Mouse (Mus musculus) small intestine, adult 2 months (tissue): ENCODE results near the gene Sytl1. TPM values are rescaled to one million over a fixed set of nuclear protein-coding genes. Genes with fewer than 3 reads are reported as not detected.

ENCODE experiments used
- H3K27ac ChIP-seq: fragments of 200-500 bp; 2 replicates; pipeline ENCODE4 v1.5.1; 2012; ENCODE audit warnings: low read depth, low read length, control low read depth, inconsistent platforms; ENCODE audit not compliant: insufficient read depth
- H3K27me3 ChIP-seq: fragments of 200-500 bp; 2 replicates; pipeline ENCODE4 v1.6.1; 2012; ENCODE audit warnings: mild to moderate bottlenecking, moderate library complexity, low read length, inconsistent platforms; ENCODE audit not compliant: control insufficient read depth, insufficient read depth
- H3K36me3 ChIP-seq: fragments of 200-500 bp; 2 replicates; pipeline ENCODE4 v1.6.1; 2012; ENCODE audit warnings: mild to moderate bottlenecking, low read length, control low read depth, inconsistent platforms; ENCODE audit not compliant: control insufficient read depth, insufficient read depth
- H3K4me1 ChIP-seq: fragments of 200-500 bp; 2 replicates; pipeline ENCODE4 v1.6.1; 2012; ENCODE audit warnings: low read length, inconsistent platforms, mixed read lengths; ENCODE audit not compliant: control insufficient read depth, insufficient read depth, insufficient read length
- H3K4me3 ChIP-seq: fragments of 200-500 bp; 2 replicates; pipeline ENCODE4 v1.5.1; 2012; ENCODE audit warnings: low read depth, mild to moderate bottlenecking, control low read depth, inconsistent platforms, low read length, moderate library complexity
- CTCF ChIP-seq: fragments of 200-500 bp; IDR thresholded peaks from 2 replicates; pipeline ENCODE4 v1.5.1; 2012; ENCODE audit warnings: low read depth, mild to moderate bottlenecking, control low read depth, inconsistent platforms, low read length, moderate library complexity, mixed read lengths; ENCODE audit not compliant: insufficient replicate concordance, insufficient read length; ENCODE audit errors: extremely low read depth
- POLR2A ChIP-seq: fragments of 200-500 bp; IDR thresholded peaks from 2 replicates; pipeline ENCODE4 v1.6.1; 2012; ENCODE audit warnings: low read depth, mild to moderate bottlenecking, control low read depth, inconsistent platforms, low read length, moderate library complexity
- WGBS: fragments of 180-500 bp; shearing (Covaris S2); methylation state at CpG from one replicate; pipeline ENCODE4 v1.1.7; 2018; 5-methylcytosine and 5-hydroxymethylcytosine counted together
- polyA plus RNA-seq: library from polyadenylated mRNA; depleted of rRNA; stranded (reverse); fragments of >200 nt; gene quantifications from 2 replicates; pipeline ENCODE4 v1.2.3, GENCODE M21; 2012

The Sytl1 gene
- polyA plus RNA-seq, 1 experiment: 10.9 TPM

DNA sequence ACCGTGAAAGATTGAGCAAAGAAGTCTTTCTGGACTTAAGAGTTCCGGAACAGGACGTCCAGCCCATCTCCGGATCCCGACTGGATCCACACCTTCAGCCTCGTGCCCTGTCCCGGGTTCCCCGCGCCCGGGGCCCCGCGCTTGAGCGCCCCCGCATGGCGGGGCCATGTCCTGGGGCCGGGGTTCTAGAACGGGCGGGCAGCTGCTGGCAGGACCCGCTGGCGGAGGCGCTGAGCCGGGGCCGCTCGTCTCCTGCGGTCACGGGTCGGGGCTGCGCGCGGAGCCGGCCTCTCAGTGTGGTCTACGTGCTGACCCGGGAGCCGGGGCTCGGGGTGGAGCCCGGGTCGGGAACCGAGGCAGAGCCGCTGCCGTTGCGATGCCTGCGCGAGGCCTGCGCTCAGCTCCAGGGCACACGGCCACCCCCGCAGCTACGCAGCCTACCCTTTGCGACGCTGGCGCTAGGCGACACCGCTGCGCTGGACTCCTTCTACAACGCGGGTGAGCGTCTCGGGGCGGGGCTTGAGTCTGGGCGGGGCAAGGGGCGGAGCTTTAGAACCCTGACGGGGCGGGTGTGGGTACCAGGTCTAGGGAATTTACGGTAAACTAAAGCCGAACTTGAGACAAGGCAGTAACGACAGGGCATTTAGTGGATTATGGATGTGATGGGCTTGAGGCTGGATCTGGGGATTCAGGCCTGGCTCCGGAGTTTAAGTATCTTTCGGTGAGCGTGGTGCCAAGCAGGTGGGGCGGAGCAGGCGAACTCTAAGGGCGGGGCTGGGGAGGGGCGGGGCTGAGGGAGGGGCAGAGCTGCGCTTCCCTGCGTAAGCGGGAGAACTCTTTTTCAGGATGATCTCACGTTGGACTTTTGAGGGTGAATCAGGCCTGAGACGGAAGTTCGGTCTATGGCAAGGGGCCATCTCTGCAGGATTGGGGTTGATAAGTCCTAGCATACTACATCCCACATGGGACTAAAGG is 21.7 kb downstream of the Sytl1 start:
- TF ChIP-seq CTCF (peak; percentile 21; the same call in 1 of the 2 replicates), POLR2A (peak; percentile 88)
- peak overlapping the region; percentile 87 for H3K27ac ChIP-seq
- WGBS: 1% methylated on average over 77 of the region's 78 CpGs
- peak overlapping the region; percentile 85 for H3K4me3 ChIP-seq
- peaks cover 6% of the 10 kb centered on the region for H3K4me1 ChIP-seq
- no peaks in the 10 kb centered on the region for H3K36me3 ChIP-seq
- no peaks in the 10 kb centered on the region for H3K27me3 ChIP-seq

GRCm38 (mm10) chr4:133240490-133240921 is 22.4 kb downstream of the Sytl1 start, which contains the start of gene Map3k6:
TSS of gene Map3k6 (plus strand) at chr4:133240818.
- TF ChIP-seq CTCF (no peak), POLR2A (peak; percentile 91)
- H3K27ac ChIP-seq: peak within 1 kb of the TSS; percentile 87
- H3K36me3 ChIP-seq: no peaks in the 10 kb centered on the region
- H3K4me3 ChIP-seq: peak within 1 kb of the TSS; percentile 85
- WGBS: 6% methylated on average over 16 of the region's 16 CpGs
- peaks cover 6% of the 10 kb centered on the region for H3K4me1 ChIP-seq
- no peaks in the 10 kb centered on the region for H3K27me3 ChIP-seq

DNA sequence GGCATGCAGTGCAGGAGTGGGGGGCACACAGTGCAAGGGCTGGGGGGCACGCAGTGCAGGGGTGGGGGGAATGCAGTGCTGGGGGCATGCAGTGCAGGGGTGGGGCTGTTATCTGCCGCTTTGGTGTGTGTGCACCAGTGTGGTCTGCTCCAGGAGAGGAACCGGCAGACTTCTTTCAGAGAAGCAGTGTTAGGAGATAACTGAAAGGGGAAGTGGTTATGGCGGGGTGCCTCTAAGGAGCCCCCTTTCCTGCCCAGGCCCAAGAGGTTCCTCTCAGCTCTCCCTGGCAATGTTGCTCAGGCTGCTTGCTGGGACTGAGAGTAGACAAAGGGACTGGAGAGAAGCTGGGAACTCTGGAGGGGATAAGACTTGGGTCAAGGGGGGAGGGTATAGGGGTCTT is 25.0 kb downstream of the Sytl1 start:
- Histone ChIP-seq H3K27ac (no peak overlapping the region), H3K4me1 (peaks cover 6% of the 10 kb centered on the region), H3K27me3 (no peaks in the 10 kb centered on the region), H3K4me3 (no peak overlapping the region), H3K36me3 (no peaks in the 10 kb centered on the region)
- 49% methylated on average over 4 of the region's 4 CpGs for WGBS
- TF ChIP-seq POLR2A: no peak
- no peak for TF ChIP-seq CTCF

DNA sequence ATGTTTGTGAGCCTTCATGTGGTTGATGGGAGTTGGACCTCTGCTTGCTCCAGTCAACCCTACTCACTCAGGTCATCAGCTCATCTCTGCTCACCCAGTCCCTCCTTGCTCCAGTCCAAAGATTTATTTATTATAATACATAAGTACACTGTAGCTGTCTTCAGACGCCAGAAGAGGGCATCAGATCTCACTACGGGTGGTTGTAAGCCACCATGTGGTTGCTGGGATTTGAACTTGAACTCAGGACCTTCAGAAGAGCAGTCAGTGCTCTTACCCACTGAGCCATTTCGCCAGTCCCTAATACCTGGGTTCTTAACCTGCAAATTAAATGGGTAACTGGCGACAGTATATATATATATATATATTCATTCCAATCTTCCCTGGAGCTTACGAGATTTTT is 27.5 kb downstream of the Sytl1 start:
- WGBS: 70% methylated on average over 5 of the region's 5 CpGs

GRCm38 (mm10) chr4:133234771-133235170 is 28.1 kb downstream of the Sytl1 start:
- 52% methylated on average over 5 of the region's 5 CpGs for WGBS
- H3K27me3 ChIP-seq: no peaks in the 10 kb centered on the region
- TF ChIP-seq CTCF (no peak), POLR2A (no peak)
- no peaks in the 10 kb centered on the region for H3K4me1 ChIP-seq
- no peak overlapping the region for H3K4me3 ChIP-seq
- H3K27ac ChIP-seq: no peak overlapping the region
- H3K36me3 ChIP-seq: no peaks in the 10 kb centered on the region

More for the DNA sequence above, 27.5 kb downstream of the Sytl1 start:
- TF ChIP-seq POLR2A (no peak), CTCF (no peak)
- Histone ChIP-seq H3K36me3 (no peaks in the 10 kb centered on the region), H3K4me1 (peaks cover 2% of the 10 kb centered on the region; the same call in 1 of the 2 replicates), H3K27me3 (no peaks in the 10 kb centered on the region), H3K27ac (no peak overlapping the region), H3K4me3 (no peak overlapping the region)

DNA sequence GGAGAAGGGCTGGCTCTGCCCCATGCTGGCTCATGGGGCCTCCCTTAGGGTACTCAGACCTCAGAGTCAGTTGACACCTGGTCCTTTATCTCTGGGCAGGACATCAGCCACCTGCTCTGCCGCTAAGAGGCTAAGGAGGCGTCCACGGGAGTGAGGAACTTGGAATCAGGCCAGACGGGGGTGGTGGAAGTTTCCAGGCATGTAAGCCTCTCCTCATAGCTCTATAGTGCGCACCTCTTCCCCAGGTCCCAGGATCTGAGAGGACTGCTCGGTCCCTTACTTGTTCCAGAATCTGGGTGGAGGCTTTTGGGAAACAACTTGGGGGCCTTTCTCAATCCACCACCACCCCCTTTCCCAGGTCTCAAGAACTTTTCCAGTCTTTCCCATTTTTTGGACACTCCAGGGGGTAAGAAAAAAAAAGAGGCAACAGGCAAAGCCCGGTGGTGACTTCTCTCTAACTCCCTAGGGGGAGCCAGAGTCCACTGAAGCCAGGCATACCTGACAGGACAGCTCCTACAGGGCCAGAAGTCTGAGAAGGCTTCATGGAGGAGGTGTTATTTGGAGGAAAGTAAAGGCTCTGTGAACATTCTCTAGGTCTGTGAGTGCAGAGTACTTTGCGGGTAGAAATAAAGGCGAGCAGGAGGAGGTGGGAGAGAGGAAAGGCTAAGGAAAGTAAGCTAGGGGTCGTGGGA is 29.5 kb downstream of the Sytl1 start:
- no peak overlapping the region for H3K4me3 ChIP-seq
- WGBS: 27% methylated on average over 10 of the region's 10 CpGs
- no peaks in the 10 kb centered on the region for H3K27me3 ChIP-seq
- H3K36me3 ChIP-seq: no peaks in the 10 kb centered on the region
- no peak for TF ChIP-seq POLR2A
- peak; percentile 80; the same call in 1 of the 2 replicates for TF ChIP-seq CTCF
- no peak overlapping the region for H3K27ac ChIP-seq
- H3K4me1 ChIP-seq: no peaks in the 10 kb centered on the region

- no peaks in the 10 kb centered on the region for H3K4me1 ChIP-seq
- WGBS: 84% methylated on average over 8 of the region's 8 CpGs
- H3K27ac ChIP-seq: no peak overlapping the region
- H3K4me3 ChIP-seq: no peak overlapping the region
- no peaks in the 10 kb centered on the region for H3K36me3 ChIP-seq
- TF ChIP-seq CTCF (no peak), POLR2A (no peak)
- no peaks in the 10 kb centered on the region for H3K27me3 ChIP-seq
Measured at GRCm38 (mm10) chr4:133229582-133229981, 33.3 kb downstream of the Sytl1 start.
